Comparison of ENCODE assay signal across 9 mouse cellular contexts in the genomic region with DNA sequence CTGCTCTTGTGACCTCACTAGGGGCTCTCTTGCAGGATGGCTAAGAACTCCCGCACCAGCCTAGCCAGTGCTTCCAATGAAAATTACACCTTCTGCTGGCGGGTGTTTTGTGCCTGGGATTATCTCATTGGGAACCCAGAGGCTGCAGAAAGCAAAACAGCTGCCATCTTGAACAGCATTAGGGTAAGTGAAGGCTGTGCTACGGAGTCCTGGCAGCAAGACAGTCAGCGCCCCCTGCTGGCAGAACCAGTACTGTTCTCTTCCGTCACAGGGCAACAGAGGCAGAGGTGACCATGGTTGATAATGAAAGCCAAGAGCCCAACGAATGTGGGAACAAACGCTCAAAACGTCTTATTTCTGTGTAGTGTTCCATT. TPM values are rescaled to one million over a fixed set of nuclear protein-coding genes. Genes with fewer than 3 reads are reported as not detected.
DNase-seq lines count a peak whose midpoint lies in the region; ATAC-seq and TF ChIP-seq lines count a peak whose summit lies in the region.
"Had no signal": no experiment of that assay in that cellular context is flagged by ENCODE, and none has a peak within 500 bp of the region (broad histone marks: within the 10 kb centered on the region; RNA-seq: fewer than 3 reads in every experiment).

No protein-coding gene starts in this region.

- peak; percentile 53 to 80 for DNase-seq in heart, adult 18-20 months
- no peak for DNase-seq in heart, embryonic 10.5 days (ENCODE audit: low spot score)
- peak; percentile 88 for DNase-seq in CD4-positive, CD25-positive, alpha-beta regulatory T cell, adult 2 months (ENCODE audit: low read depth, low spot score)
- DNase-seq in kidney, postnatal 4 days, result peak; percentile 54 to 60
- peak; percentile 73 for DNase-seq in stomach, postnatal 0 days (ENCODE audit: low spot score)

- TF ChIP-seq POLR2A in bone marrow macrophage, adult 2 months (IDR thresholded peaks at IDR 0.05; ENCODE audit: borderline replicate concordance, low read depth, low read length), result no peak

- no peak overlapping the region for H3K4me2 ChIP-seq in stomach, postnatal 0 days (replicated peaks; ENCODE audit: low read depth)
- H3K4me2 ChIP-seq: embryonic facial prominence, embryonic 12.5 days had no signal

- H3K4me1 ChIP-seq in heart, embryonic 10.5 days, result peaks cover 7% of the 10 kb centered on the region; the same call in 1 of the 2 replicates
- peaks cover 13% of the 10 kb centered on the region for H3K4me1 ChIP-seq in bone marrow macrophage, adult 2 months (ENCODE audit: control insufficient read depth, insufficient read depth, low read length)
- no peaks in the 10 kb centered on the region for H3K4me1 ChIP-seq in stomach, postnatal 0 days (replicated peaks; ENCODE audit: control insufficient read depth, insufficient read depth)

- H3K9ac ChIP-seq in stomach, postnatal 0 days (ENCODE audit: low read length), result no peak overlapping the region
- H3K9ac ChIP-seq: embryonic facial prominence, embryonic 12.5 days had no signal

- H3K27me3 ChIP-seq in heart, embryonic 10.5 days (ENCODE audit: insufficient read depth, poor library complexity, severe bottlenecking), result no peaks in the 10 kb centered on the region
- no peaks in the 10 kb centered on the region for H3K27me3 ChIP-seq in stomach, postnatal 0 days (ENCODE audit: control insufficient read depth, insufficient read depth, low read length)
- H3K27me3 ChIP-seq: embryonic facial prominence, embryonic 12.5 days had no signal

- H3K36me3 ChIP-seq in heart, embryonic 10.5 days, result no peaks in the 10 kb centered on the region
- H3K36me3 ChIP-seq in stomach, postnatal 0 days (ENCODE audit: control insufficient read depth, insufficient read depth, low read length), result no peaks in the 10 kb centered on the region
- H3K36me3 ChIP-seq: embryonic facial prominence, embryonic 12.5 days had no signal

- H3K27ac ChIP-seq in heart, embryonic 10.5 days, result no peak overlapping the region
- no peak overlapping the region for H3K27ac ChIP-seq in bone marrow macrophage, adult 2 months (ENCODE audit: insufficient read depth, low read depth, low read length)
- no peak overlapping the region for H3K27ac ChIP-seq in stomach, postnatal 0 days (replicated peaks)
- H3K27ac ChIP-seq: embryonic facial prominence, embryonic 12.5 days had no signal

- peak; percentile 58; the same call in 1 of the 2 replicates for ATAC-seq in erythroid progenitor cell, adult 5-6 weeks (replicated peaks; ENCODE audit: low FRiP score, poor library complexity, severe bottlenecking)
- ATAC-seq in megakaryocyte progenitor cell, adult 5-6 weeks (replicated peaks; ENCODE audit: poor library complexity), result peak; percentile 91
- no peak for ATAC-seq in stomach, postnatal 0 days (ENCODE audit: low FRiP score, low TSS enrichment)

- H3K9me3 ChIP-seq in heart, embryonic 10.5 days, result no peaks in the 10 kb centered on the region
- H3K9me3 ChIP-seq in stomach, postnatal 0 days (ENCODE audit: control insufficient read depth, low read length), result no peaks in the 10 kb centered on the region
- H3K9me3 ChIP-seq: embryonic facial prominence, embryonic 12.5 days had no signal

- H3K4me3 ChIP-seq in heart, embryonic 10.5 days, result no peak overlapping the region
- H3K4me3 ChIP-seq in bone marrow macrophage, adult 2 months (ENCODE audit: insufficient read depth, low read length), result no peak overlapping the region
- H3K4me3 ChIP-seq in stomach, postnatal 0 days (ENCODE audit: low read depth, low read length), result no peak overlapping the region
- H3K4me3 ChIP-seq: embryonic facial prominence, embryonic 12.5 days had no signal

- no peak for TF ChIP-seq EP300 in stomach, postnatal 0 days (optimal IDR thresholded peaks at IDR 0.05)

- peak; percentile 77; the same call in 1 of the 2 replicates for TF ChIP-seq CTCF in bone marrow macrophage, adult 2 months (IDR thresholded peaks at IDR 0.05; ENCODE audit: low read depth, low read length)
- TF ChIP-seq CTCF in stomach, postnatal 0 days (IDR thresholded peaks at IDR 0.05; ENCODE audit: low read depth), result peak; percentile 74

- WGBS in heart, embryonic 10.5 days, result 58% methylated on average over 8 of the region's 8 CpGs
- WGBS in stomach, postnatal 0 days, result 65% methylated on average over 8 of the region's 8 CpGs

RNA-seq across cellular contexts. Expression of gene Tmc3, which starts 15.2 kb away (rescaled TPM):
- under 1 TPM; 0.10 to 0.17 TPM for total RNA-seq in heart, adult 18-20 months (2021)
- 0.21 and 0.35 TPM in 2 replicates for polyA plus RNA-seq in heart, embryonic 10.5 days (2016; fragmentation: Nextera tagmentation; extraction: Ambion mirVana)
- polyA plus RNA-seq in bone marrow macrophage, adult 2 months (2012; ENCODE audit: insufficient read depth, insufficient read length, missing spikeins), result 0.67 and 0.69 TPM in 2 replicates
- total RNA-seq in erythroid progenitor cell, adult 5-6 weeks (2015; ENCODE audit: low replicate concordance), result 0.42 and 0.72 TPM in 2 replicates
- total RNA-seq in erythroid progenitor cell, adult 5-6 weeks (2017; ENCODE audit: low replicate concordance), result 1.2 and 1.7 TPM in 2 replicates
- total RNA-seq in megakaryocyte progenitor cell, adult 5-6 weeks (2015), result 0.64 TPM in 1 of 2 replicates, not detected in the other
- 0.17 TPM in 1 of 2 replicates, not detected in the other for total RNA-seq in megakaryocyte progenitor cell, adult 5-6 weeks (2017)
- polyA plus RNA-seq in stomach, postnatal 0 days (2015; fragmentation: Nextera tagmentation; extraction: Ambion mirVana), result 1.1 and 1.2 TPM in 2 replicates

RNA-seq across cellular contexts. Expression of gene Stard5, which starts 31.9 kb away (rescaled TPM):
- total RNA-seq in heart, adult 18-20 months (2021), result 10 to 100 TPM in 1 of 2 experiments, 1 to 10 TPM in 1; 7.5 to 10.9 TPM
- polyA plus RNA-seq in heart, embryonic 10.5 days (2016; fragmentation: Nextera tagmentation; extraction: Ambion mirVana), result 28.9 and 31.9 TPM in 2 replicates
- polyA plus RNA-seq in bone marrow macrophage, adult 2 months (2012; ENCODE audit: insufficient read depth, insufficient read length, missing spikeins), result 37.0 and 41.8 TPM in 2 replicates
- 4.7 TPM in 1 of 2 replicates, not detected in the other for total RNA-seq in erythroid progenitor cell, adult 5-6 weeks (2015; ENCODE audit: low replicate concordance)
- 4.5 and 5.5 TPM in 2 replicates for total RNA-seq in erythroid progenitor cell, adult 5-6 weeks (2017; ENCODE audit: low replicate concordance)
- total RNA-seq in megakaryocyte progenitor cell, adult 5-6 weeks (2015), result 9.4 and 11.3 TPM in 2 replicates
- total RNA-seq in megakaryocyte progenitor cell, adult 5-6 weeks (2017), result 10.0 and 11.0 TPM in 2 replicates
- polyA plus RNA-seq in stomach, postnatal 0 days (2015; fragmentation: Nextera tagmentation; extraction: Ambion mirVana), result 33.8 and 34.1 TPM in 2 replicates
